Mouse (Mus musculus): ENCODE measurements around the gene Cldn19. TPM values are rescaled to one million over a fixed set of nuclear protein-coding genes. Genes with fewer than 3 reads are reported as not detected.
A peak's percentile ranks its signal among the peaks of the same experiment; 100 is the strongest.

Gene Cldn19
- polyA plus RNA-seq, 1 experiment = not detected

DNA sequence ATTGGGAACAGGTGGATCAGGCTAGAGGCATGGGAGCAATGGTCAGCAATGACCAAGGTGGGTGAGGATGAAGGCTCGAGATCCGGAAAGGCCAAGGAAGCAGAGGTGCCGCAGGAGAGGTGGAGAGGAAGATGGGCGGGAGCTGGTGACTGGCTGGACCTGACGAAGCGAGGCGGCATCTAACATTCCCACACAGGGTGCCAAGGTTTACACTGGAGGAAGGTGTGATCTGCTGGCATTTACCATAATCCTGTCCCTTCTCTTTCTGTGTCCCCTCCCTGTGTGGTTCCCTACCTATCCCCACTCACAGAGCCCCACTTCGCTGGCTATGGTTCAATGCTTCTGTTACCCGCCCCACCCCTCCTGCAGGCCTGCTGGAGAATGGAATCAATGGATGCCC, 9.3 kb upstream of the Cldn19 start:
- no peaks in the 10 kb centered on the region for H3K27me3 ChIP-seq (ENCODE audit: control insufficient read depth, insufficient read depth, insufficient read length)
- H3K79me2 ChIP-seq (ENCODE audit: control insufficient read depth, insufficient read depth) = no peaks in the 10 kb centered on the region
- no peaks in the 10 kb centered on the region for H3K79me3 ChIP-seq (ENCODE audit: low read depth)
- TF ChIP-seq USF1 (IDR thresholded peaks at IDR 0.05; ENCODE audit: low read depth) = no peak
- TF ChIP-seq FOSL1 (IDR thresholded peaks at IDR 0.05; ENCODE audit: insufficient read depth, low read length, poor library complexity, severe bottlenecking) = no peak
- no peak for TF ChIP-seq MAX (IDR thresholded peaks at IDR 0.05)
- TF ChIP-seq MYOD1 (IDR thresholded peaks at IDR 0.05; ENCODE audit: control insufficient read depth, insufficient read length, low read depth) = no peak
- TF ChIP-seq CTCF (IDR thresholded peaks at IDR 0.05; ENCODE audit: control insufficient read depth, insufficient read depth, insufficient read length) = no peak
- no peak for TF ChIP-seq MYOG (IDR thresholded peaks at IDR 0.05; ENCODE audit: control insufficient read depth, extremely low read depth, insufficient read length)
- no peak for TF ChIP-seq CEBPB (IDR thresholded peaks at IDR 0.05; ENCODE audit: low read depth)
- no peak overlapping the region for H3ac ChIP-seq (ENCODE audit: control insufficient read depth, insufficient read length, low read depth)
- peaks cover 17% of the 10 kb centered on the region for H3K36me3 ChIP-seq (ENCODE audit: control insufficient read depth, insufficient read depth)
- no peak overlapping the region for H3K4me3 ChIP-seq (ENCODE audit: insufficient read depth, poor library complexity, severe bottlenecking)

DNA sequence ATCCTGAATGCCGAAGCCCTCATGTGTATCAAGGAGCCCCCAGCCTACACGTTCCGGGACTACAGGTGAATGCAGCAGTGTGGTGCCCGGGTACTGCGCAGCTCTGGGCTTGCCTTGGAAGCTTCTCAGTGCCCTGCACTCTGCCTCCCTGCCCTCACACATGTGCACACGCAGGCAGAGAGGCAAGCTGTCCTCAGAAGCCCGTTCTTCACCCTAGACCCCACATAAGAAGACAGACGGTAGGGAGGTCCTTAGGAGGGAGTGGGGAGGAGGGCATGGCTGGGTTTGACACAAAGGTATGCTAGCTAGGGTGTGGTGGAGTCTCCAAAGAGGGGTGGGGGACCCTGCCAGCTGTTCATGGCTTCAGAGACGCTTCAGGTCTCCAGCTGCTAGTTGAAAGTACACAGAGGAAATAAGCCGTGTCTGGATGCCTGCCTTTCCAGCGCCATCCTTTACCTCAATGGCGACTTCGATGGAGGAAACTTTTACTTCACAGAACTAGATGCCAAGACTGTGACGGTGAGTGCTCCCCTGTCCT, 8.5 kb upstream of the Cldn19 start:
- TF ChIP-seq MYOD1 (IDR thresholded peaks at IDR 0.05; ENCODE audit: control insufficient read depth, insufficient read length, low read depth) (no peak), MAX (IDR thresholded peaks at IDR 0.05) (no peak), MYOG (IDR thresholded peaks at IDR 0.05; ENCODE audit: control insufficient read depth, extremely low read depth, insufficient read length) (no peak), CEBPB (IDR thresholded peaks at IDR 0.05; ENCODE audit: low read depth) (no peak), CTCF (IDR thresholded peaks at IDR 0.05; ENCODE audit: control insufficient read depth, insufficient read depth, insufficient read length) (no peak), FOSL1 (IDR thresholded peaks at IDR 0.05; ENCODE audit: insufficient read depth, low read length, poor library complexity, severe bottlenecking) (no peak), USF1 (IDR thresholded peaks at IDR 0.05; ENCODE audit: low read depth) (no peak)
- Histone ChIP-seq H3K27me3 (ENCODE audit: control insufficient read depth, insufficient read depth, insufficient read length) (no peaks in the 10 kb centered on the region), H3K36me3 (ENCODE audit: control insufficient read depth, insufficient read depth) (peaks cover 11% of the 10 kb centered on the region), H3K79me3 (ENCODE audit: low read depth) (no peaks in the 10 kb centered on the region), H3K4me3 (ENCODE audit: insufficient read depth, poor library complexity, severe bottlenecking) (no peak overlapping the region), H3K79me2 (ENCODE audit: control insufficient read depth, insufficient read depth) (no peaks in the 10 kb centered on the region), H3ac (ENCODE audit: control insufficient read depth, insufficient read length, low read depth) (no peak overlapping the region)

DNA sequence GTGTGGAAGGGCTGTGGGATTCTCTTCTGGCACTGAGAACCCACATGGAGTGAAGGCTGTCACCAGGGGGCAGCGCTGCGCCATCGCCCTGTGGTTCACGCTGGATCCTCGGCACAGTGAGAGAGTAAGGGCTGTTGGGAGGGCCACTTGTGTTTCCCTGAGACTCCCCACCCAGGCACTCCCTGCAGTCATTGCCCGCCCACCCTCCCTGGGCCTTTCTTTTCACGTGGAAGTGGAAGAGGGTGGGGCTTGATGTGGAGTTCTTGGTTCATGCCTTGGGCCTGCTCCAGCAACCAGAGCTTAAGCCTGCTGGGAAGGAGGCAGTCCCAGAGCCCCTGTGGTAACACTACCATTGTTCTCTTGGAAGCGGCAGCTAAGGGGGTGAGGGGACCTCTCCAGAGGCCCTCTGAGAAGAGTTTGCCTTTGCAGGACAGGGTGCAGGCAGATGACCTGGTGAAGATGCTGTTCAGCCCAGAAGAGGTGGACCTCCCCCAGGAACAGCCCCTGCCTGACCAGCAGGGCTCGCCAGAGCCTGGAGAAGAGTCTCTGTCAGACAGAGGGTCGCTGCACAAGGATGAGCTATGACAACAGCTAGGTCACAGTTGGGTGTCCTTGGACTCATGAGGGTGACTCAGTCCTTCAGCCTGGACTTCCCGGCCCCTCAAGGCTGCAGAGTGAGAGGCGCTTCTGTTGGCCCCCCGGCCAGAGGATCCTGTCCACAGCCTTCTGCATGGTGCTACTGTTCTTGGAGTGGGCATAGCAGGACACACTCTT, 7.6 kb upstream of the Cldn19 start:
- H3K79me2 ChIP-seq (ENCODE audit: control insufficient read depth, insufficient read depth) = no peaks in the 10 kb centered on the region
- TF ChIP-seq CTCF (IDR thresholded peaks at IDR 0.05; ENCODE audit: control insufficient read depth, insufficient read depth, insufficient read length) (peak; percentile 87), MYOD1 (IDR thresholded peaks at IDR 0.05; ENCODE audit: control insufficient read depth, insufficient read length, low read depth) (no peak)
- H3K36me3 ChIP-seq (ENCODE audit: control insufficient read depth, insufficient read depth) = peaks cover 4% of the 10 kb centered on the region
- no peaks in the 10 kb centered on the region for H3K79me3 ChIP-seq (ENCODE audit: low read depth)
- no peak overlapping the region for H3ac ChIP-seq (ENCODE audit: control insufficient read depth, insufficient read length, low read depth)
- H3K27me3 ChIP-seq (ENCODE audit: control insufficient read depth, insufficient read depth, insufficient read length) = no peaks in the 10 kb centered on the region
- no peak overlapping the region for H3K4me3 ChIP-seq (ENCODE audit: insufficient read depth, poor library complexity, severe bottlenecking)

DNA sequence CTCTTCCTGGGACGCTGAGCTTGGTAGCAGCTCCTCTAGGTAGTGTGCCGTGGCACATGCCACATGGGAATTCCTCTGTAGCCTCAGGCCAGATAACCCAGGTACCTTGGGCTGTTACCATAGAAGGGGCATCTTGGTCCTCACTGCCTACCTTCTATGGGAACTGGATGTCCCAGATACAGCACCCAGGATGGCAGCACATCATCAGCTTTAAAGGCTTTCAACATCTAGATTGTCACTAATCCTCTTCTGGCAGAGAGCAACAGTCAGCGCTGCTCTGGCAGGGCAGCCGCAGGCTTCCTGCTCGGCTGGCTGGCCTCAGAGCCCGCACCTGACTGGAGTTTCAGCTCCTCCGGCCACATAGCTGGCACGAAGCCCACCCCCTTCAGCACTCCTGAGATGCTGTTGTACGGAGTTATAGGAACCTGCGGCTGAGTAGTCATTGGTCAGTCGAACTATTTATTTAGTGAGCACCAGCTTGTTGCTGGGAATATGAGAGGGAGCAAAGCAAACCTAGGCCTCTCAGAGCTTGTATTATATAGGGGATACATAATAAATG, 6.7 kb upstream of the Cldn19 start:
- Histone ChIP-seq H3ac (ENCODE audit: control insufficient read depth, insufficient read length, low read depth) (no peak overlapping the region), H3K4me3 (ENCODE audit: insufficient read depth, poor library complexity, severe bottlenecking) (no peak overlapping the region), H3K79me3 (ENCODE audit: low read depth) (no peaks in the 10 kb centered on the region), H3K79me2 (ENCODE audit: control insufficient read depth, insufficient read depth) (no peaks in the 10 kb centered on the region), H3K27me3 (ENCODE audit: control insufficient read depth, insufficient read depth, insufficient read length) (no peaks in the 10 kb centered on the region), H3K36me3 (ENCODE audit: control insufficient read depth, insufficient read depth) (peaks cover 4% of the 10 kb centered on the region)
- no peak for TF ChIP-seq MYOG (IDR thresholded peaks at IDR 0.05; ENCODE audit: control insufficient read depth, extremely low read depth, insufficient read length)
- no peak for TF ChIP-seq MAX (IDR thresholded peaks at IDR 0.05)
- no peak for TF ChIP-seq USF1 (IDR thresholded peaks at IDR 0.05; ENCODE audit: low read depth)
- no peak for TF ChIP-seq CTCF (IDR thresholded peaks at IDR 0.05; ENCODE audit: control insufficient read depth, insufficient read depth, insufficient read length)
- TF ChIP-seq FOSL1 (IDR thresholded peaks at IDR 0.05; ENCODE audit: insufficient read depth, low read length, poor library complexity, severe bottlenecking) = no peak
- no peak for TF ChIP-seq MYOD1 (IDR thresholded peaks at IDR 0.05; ENCODE audit: control insufficient read depth, insufficient read length, low read depth)
- TF ChIP-seq CEBPB (IDR thresholded peaks at IDR 0.05; ENCODE audit: low read depth) = no peak

DNA sequence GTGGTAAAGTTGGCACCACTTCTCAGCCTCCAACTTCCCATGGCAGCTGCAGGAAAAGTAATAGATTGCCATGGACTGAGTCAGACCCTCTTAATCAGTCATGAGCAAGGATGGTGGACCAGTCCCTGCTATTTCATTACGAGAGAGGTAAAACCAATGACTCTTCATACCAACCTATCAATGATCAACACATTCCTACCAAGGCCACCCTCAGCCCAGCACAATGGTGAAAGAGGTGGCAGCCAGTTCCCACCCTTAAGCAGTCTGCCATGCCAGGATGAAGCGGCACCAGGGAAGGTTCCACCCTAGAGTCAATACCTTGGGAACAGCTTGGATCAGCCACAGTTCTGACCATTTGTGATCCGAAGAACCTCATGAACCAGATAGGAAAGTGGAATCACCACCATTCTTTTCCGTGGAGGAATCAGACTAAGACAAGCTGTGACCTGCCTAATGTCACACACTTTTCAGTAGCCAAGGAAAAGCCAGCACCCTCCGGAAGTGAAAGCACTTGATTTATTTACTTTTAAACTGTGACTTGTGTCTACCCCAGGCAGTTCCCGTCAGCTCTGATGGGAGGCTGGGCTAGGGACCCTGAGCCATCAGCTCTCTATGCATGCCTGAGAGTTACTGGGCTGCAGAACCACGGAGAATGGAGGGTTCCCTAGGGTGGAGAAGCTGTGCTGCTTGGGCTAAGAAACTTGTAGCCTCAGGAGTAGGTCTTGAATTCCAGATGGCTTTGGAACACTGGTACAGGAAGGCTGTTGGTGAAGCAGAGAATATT, 3.0 kb upstream of the Cldn19 start:
- H3K79me2 ChIP-seq (ENCODE audit: control insufficient read depth, insufficient read depth) = no peaks in the 10 kb centered on the region
- H3K4me3 ChIP-seq (ENCODE audit: insufficient read depth, poor library complexity, severe bottlenecking) = no peak overlapping the region
- peaks cover 4% of the 10 kb centered on the region for H3K36me3 ChIP-seq (ENCODE audit: control insufficient read depth, insufficient read depth)
- H3K79me3 ChIP-seq (ENCODE audit: low read depth) = no peaks in the 10 kb centered on the region
- H3ac ChIP-seq (ENCODE audit: control insufficient read depth, insufficient read length, low read depth) = no peak overlapping the region
- H3K27me3 ChIP-seq (ENCODE audit: control insufficient read depth, insufficient read depth, insufficient read length) = no peaks in the 10 kb centered on the region
- TF ChIP-seq FOSL1 (IDR thresholded peaks at IDR 0.05; ENCODE audit: insufficient read depth, low read length, poor library complexity, severe bottlenecking) (no peak), MAX (IDR thresholded peaks at IDR 0.05) (no peak), CTCF (IDR thresholded peaks at IDR 0.05; ENCODE audit: control insufficient read depth, insufficient read depth, insufficient read length) (no peak), USF1 (IDR thresholded peaks at IDR 0.05; ENCODE audit: low read depth) (no peak), MYOD1 (IDR thresholded peaks at IDR 0.05; ENCODE audit: control insufficient read depth, insufficient read length, low read depth) (no peak), MYOG (IDR thresholded peaks at IDR 0.05; ENCODE audit: control insufficient read depth, extremely low read depth, insufficient read length) (no peak), CEBPB (IDR thresholded peaks at IDR 0.05; ENCODE audit: low read depth) (no peak)

Data from C2C12 (cell line).